Mouse (Mus musculus) hindbrain, postnatal 0 days (tissue): ENCODE measurements at regions not wholly inside any gene's neighbourhood (a gene's known extent, or its start where the extent isn't known, plus 50 kb on each side); places are given as distances from the start of the nearest gene placed in this dataset.
A peak's percentile ranks its signal among the peaks of the same experiment; 100 is the strongest.

Source experiments
- ATAC-seq: fragments of 200-750 bp; cut with Nextera tagmentation; 2 replicates; pipeline ENCODE4 v1.8.0; 2017; ENCODE audit warnings: mild to moderate bottlenecking, moderate TSS enrichment, moderate library complexity
- DNase-seq: peaks from one replicate; pipeline ENCODE4 v3.0.0-alpha.2; 2015; ENCODE audit warnings: low spot score
- H3K27ac ChIP-seq: fragments of 300-500 bp; sonication (generic); 2 replicates; pipeline ENCODE4 v1.5.1; 2014; ENCODE audit warnings: mild to moderate bottlenecking
- H3K27me3 ChIP-seq: fragments of 300-500 bp; sonication (generic); 2 replicates; pipeline ENCODE4 v1.6.1; 2014; ENCODE audit warnings: low read length, mixed read lengths; ENCODE audit not compliant: insufficient read depth
- H3K36me3 ChIP-seq: fragments of 300-500 bp; sonication (generic); 2 replicates; pipeline ENCODE4 v1.6.1; 2014; ENCODE audit warnings: low read length, mixed read lengths; ENCODE audit not compliant: insufficient read depth
- H3K4me1 ChIP-seq: fragments of 300-500 bp; sonication (generic); 2 replicates; pipeline ENCODE4 v1.6.1; 2014; ENCODE audit warnings: antibody characterized with exemption, low read length, mixed read lengths; ENCODE audit not compliant: insufficient read depth
- H3K4me2 ChIP-seq: fragments of 300-500 bp; sonication (generic); 2 replicates; pipeline ENCODE4 v1.6.1; 2014; ENCODE audit warnings: low read depth, mild to moderate bottlenecking, low read length, moderate library complexity, mixed read lengths
- H3K4me3 ChIP-seq: fragments of 300-500 bp; sonication (generic); 2 replicates; pipeline ENCODE4 v1.5.1; 2014; ENCODE audit warnings: low read length
- H3K9ac ChIP-seq: fragments of 300-500 bp; sonication (generic); replicated peaks from 2 replicates; pipeline ENCODE4 v1.6.1; 2014; ENCODE audit warnings: mild to moderate bottlenecking, low read length, moderate library complexity, mixed read lengths
- H3K9me3 ChIP-seq: fragments of 300-500 bp; sonication (generic); 2 replicates; pipeline ENCODE4 v1.6.1; 2016; ENCODE audit warnings: low read length, mixed read lengths
- CTCF ChIP-seq: IDR thresholded peaks from 2 replicates; pipeline ENCODE4 v1.5.1; 2016; ENCODE audit warnings: antibody characterized with exemption, control low read depth, low read depth
- WGBS: fragments of 180-500 bp; shearing (Covaris S2); extraction: QIAGEN DNeasy Blood & Tissue Kit; methylation state at CpG from one replicate; pipeline ENCODE4 v1.1.7; 2014; 5-methylcytosine and 5-hydroxymethylcytosine counted together

GRCm38 (mm10) chr15:69257161-69257778 is 2756.6 kb upstream of the Lrrc6 start:
- Histone ChIP-seq H3K4me1 (no peaks in the 10 kb centered on the region), H3K9ac (no peak overlapping the region), H3K4me2 (no peak overlapping the region), H3K9me3 (no peaks in the 10 kb centered on the region), H3K4me3 (no peak overlapping the region), H3K27ac (no peak overlapping the region), H3K27me3 (no peaks in the 10 kb centered on the region), H3K36me3 (no peaks in the 10 kb centered on the region)
- ATAC-seq (no peak), DNase-seq (no peak)
- no peak for TF ChIP-seq CTCF
- 74% methylated on average over 3 of the region's 3 CpGs for WGBS

GRCm38 (mm10) chr15:69253698-69254097 is 2753.0 kb upstream of the Lrrc6 start:
- no peak for TF ChIP-seq CTCF
- 74% methylated on average over 2 of the region's 2 CpGs for WGBS

GRCm38 (mm10) chr15:69252095-69252494 is 2751.4 kb upstream of the Lrrc6 start:
- WGBS = 91% methylated on average over 3 of the region's 3 CpGs
- no peak for TF ChIP-seq CTCF
- H3K4me1 ChIP-seq = no peaks in the 10 kb centered on the region

More at GRCm38 (mm10) chr15:69253698-69254097, 2753.0 kb upstream of the Lrrc6 start:
- Histone ChIP-seq H3K4me2 (no peak overlapping the region), H3K4me1 (no peaks in the 10 kb centered on the region), H3K36me3 (no peaks in the 10 kb centered on the region), H3K9ac (no peak overlapping the region), H3K4me3 (no peak overlapping the region), H3K9me3 (no peaks in the 10 kb centered on the region), H3K27me3 (no peaks in the 10 kb centered on the region), H3K27ac (no peak overlapping the region)
- DNase-seq (no peak), ATAC-seq (no peak)

GRCm38 (mm10) chr15:69246190-69246966 is 2745.7 kb upstream of the Lrrc6 start:
- no peak for TF ChIP-seq CTCF
- H3K9ac ChIP-seq = no peak overlapping the region
- WGBS = 14% methylated on average over 3 of the region's 3 CpGs
- no peaks in the 10 kb centered on the region for H3K36me3 ChIP-seq
- peak overlapping the region; percentile 45; the same call in 1 of the 2 replicates for H3K27ac ChIP-seq
- H3K4me3 ChIP-seq = no peak overlapping the region
- H3K4me2 ChIP-seq = no peak overlapping the region
- ATAC-seq (peak; percentile 92), DNase-seq (peak; percentile 89)
- no peaks in the 10 kb centered on the region for H3K9me3 ChIP-seq
- no peaks in the 10 kb centered on the region for H3K27me3 ChIP-seq
- 0 out of 2 replicates have a peak, but pooled peaks cover 6% of the 10 kb centered on the region for H3K4me1 ChIP-seq

More at GRCm38 (mm10) chr15:69252095-69252494, 2751.4 kb upstream of the Lrrc6 start:
- no peak overlapping the region for H3K4me2 ChIP-seq
- no peak overlapping the region for H3K9ac ChIP-seq
- no peak overlapping the region for H3K27ac ChIP-seq
- no peak overlapping the region for H3K4me3 ChIP-seq
- DNase-seq = no peak
- H3K36me3 ChIP-seq = no peaks in the 10 kb centered on the region
- no peak for ATAC-seq
- no peaks in the 10 kb centered on the region for H3K27me3 ChIP-seq
- no peaks in the 10 kb centered on the region for H3K9me3 ChIP-seq

- Histone ChIP-seq H3K4me1 (no peaks in the 10 kb centered on the region), H3K9me3 (no peaks in the 10 kb centered on the region), H3K9ac (no peak overlapping the region), H3K4me3 (no peak overlapping the region), H3K36me3 (no peaks in the 10 kb centered on the region), H3K4me2 (no peak overlapping the region), H3K27me3 (no peaks in the 10 kb centered on the region), H3K27ac (no peak overlapping the region)
- DNase-seq = no peak
- ATAC-seq = no peak
- 88% methylated on average over 1 of the region's 1 CpGs for WGBS
- no peak for TF ChIP-seq CTCF
These were observed 2734.6 kb upstream of the Lrrc6 start for GRCm38 (mm10) chr15:69235271-69235670.

GRCm38 (mm10) chr15:69224619-69225587 is 2724.2 kb upstream of the Lrrc6 start:
- no peaks in the 10 kb centered on the region for H3K4me1 ChIP-seq
- no peak for ATAC-seq
- H3K9ac ChIP-seq = no peak overlapping the region
- no peaks in the 10 kb centered on the region for H3K9me3 ChIP-seq
- DNase-seq = no peak
- H3K4me3 ChIP-seq = no peak overlapping the region
- H3K4me2 ChIP-seq = no peak overlapping the region
- no peaks in the 10 kb centered on the region for H3K36me3 ChIP-seq
- 59% methylated on average over 6 of the region's 6 CpGs for WGBS
- H3K27me3 ChIP-seq = no peaks in the 10 kb centered on the region
- H3K27ac ChIP-seq = no peak overlapping the region
- TF ChIP-seq CTCF = no peak
